Mouse (Mus musculus): ENCODE data around the gene Btnl4.

The Btnl4 gene

GRCm38 (mm10) chr17:34427597-34427996, 49.5 kb downstream of the Btnl4 start:
- no peak for DNase-seq

GRCm38 (mm10) chr17:34420014-34420413, 57.1 kb downstream of the Btnl4 start:
- no peak for DNase-seq
